Mouse (Mus musculus) adipocyte (in vitro differentiated cells): ENCODE measurements around the gene Ap5m1.
"Not testable (repeated sequence)": the region's sequence is repeated elsewhere in the genome, so short reads cannot be mapped to it uniquely, and the experiment has no call there.

ENCODE experiments used
- DNase-seq: peaks from one replicate; pipeline ENCODE4 v3.0.0-alpha.2; 2016; ENCODE audit warnings: low spot score

Ap5m1 gene

DNA sequence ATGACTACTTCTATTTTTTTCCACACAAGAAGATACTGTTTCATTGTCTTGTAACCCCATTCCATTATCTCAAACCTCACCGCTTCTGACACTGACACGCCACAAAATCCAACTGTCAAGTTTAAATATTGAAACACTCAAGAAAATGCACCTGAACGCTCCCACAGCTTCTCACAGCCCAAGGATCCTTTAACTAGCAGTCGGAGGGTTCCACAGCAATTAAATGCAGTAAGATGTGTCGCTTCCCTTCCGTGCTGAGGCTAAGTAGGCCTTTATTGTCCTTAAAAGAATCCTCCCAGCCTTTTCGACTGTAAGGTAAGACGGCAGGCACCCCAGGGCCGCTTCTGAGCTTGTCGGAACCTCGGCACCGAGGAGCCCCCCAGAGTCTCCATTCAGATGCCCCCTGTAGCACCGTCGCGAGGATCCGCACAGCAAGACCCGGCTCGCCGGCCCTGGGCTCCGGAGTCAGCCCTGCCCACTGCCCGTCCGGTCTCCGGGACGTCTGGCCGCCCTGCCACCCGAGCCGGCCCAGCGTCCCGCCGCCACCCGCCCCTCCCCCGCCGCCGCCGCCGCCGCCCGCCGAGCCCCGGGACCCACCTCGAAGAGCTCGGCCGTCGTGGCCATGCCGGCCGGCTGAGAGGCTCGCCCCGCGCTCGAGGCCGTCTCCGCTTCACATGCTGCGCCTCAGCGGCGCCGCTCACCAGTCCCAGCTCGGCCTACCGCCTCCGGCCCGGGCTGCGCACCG is at the start of gene Ap5m1:
Ap5m1 (plus strand) TSS at position 569 of the 745 bp plus-strand sequence.
- no peak for DNase-seq

DNA sequence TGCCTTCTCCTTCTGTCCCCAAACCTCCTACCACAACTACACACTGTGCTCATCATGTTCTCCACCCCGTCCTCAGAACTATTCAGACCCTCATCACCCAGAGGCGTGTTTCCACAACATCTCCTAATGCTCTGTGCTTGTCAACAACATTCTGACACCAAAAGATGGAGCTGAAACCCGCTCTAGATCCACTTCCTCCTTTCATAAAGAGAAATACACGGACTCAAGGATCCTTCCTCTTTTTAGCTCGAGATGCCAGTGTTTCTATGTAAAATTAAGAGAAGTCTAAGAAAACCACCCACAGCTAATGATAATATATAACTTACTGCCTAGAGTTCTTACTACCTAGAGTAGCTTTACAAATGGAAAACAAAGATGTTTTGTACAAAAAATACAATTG is 46.1 kb upstream of the Ap5m1 start:
- DNase-seq, result no peak

DNA sequence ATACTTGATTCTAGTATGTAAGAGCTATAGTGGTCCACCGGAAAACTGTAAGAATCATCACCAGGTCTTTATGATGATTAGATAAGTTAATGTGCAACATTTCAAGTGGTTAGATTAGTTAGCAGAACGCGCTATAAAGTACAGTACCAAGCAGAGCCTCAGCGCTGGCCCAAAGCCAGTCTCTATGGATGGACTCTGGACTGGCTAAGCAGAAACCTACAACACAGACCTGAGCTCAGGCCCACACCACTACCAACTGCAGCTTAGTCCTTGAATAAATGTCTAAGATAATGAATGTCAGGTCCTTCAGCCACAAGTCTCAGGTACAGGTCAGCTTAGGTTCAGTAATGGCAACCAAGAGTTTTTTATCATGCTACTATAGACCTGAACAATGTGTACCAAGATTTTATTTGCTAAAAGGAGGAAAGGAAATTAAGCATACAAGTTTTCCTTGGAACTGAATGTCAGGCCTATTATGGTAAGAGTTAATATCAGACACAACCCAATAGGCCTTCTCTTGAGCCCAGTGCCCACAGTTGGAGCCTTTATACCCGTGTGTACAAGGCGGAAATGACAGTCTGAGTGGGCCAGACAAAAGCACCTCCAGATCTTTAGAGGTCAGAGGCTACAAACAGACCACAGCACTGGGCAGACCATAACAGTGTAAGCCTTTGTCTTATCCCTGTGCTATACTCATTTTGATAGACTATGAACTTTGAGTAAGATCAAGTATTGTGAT is 38.7 kb upstream of the Ap5m1 start:
- no peak for DNase-seq

DNA sequence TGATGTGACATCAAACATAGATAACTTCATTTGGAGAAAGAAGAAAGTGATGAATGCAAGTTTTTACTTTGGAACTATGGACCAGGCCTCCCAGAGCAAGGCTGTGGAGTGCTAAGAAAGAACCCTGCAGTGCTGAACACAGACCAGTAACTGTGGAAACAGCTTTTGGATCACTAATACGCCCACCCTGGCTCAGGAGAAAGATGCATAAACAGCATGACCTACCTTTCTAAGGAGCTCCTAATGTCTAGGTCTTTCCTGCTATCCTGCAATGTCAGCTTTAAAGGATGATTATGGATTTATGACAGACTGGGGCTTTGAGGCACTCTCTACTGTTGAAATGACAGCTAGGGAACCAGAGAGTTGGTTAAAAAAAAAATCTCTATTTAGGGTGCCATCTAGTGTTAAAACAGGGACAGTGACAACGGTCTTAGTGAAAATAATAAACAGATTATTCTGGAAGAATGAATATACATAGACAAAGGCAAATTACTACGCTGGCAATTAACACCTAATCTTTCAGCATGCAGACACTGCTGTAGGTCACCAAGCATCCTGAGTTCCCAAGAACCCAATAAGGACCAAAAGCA is 38.0 kb upstream of the Ap5m1 start:
- peak; percentile 17 for DNase-seq

DNA sequence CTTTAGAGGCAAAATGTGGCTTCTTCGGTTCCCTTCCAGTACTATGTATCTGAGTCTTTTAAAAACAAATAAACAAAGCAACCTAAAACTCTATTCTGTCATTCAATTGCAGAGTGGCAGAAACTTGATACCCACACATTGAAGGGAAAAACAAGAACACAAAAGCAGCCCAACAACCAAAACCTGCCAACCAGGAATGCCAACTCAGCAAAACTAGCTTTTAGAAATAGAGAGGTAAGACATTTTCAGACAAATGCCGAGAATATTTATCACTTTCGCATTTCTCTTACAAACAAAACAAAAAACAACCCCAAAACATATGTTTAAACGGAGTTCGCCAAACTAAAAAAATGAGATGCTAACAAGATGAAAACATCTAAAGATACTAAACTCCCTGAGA is 36.9 kb upstream of the Ap5m1 start:
- no peak for DNase-seq

DNA sequence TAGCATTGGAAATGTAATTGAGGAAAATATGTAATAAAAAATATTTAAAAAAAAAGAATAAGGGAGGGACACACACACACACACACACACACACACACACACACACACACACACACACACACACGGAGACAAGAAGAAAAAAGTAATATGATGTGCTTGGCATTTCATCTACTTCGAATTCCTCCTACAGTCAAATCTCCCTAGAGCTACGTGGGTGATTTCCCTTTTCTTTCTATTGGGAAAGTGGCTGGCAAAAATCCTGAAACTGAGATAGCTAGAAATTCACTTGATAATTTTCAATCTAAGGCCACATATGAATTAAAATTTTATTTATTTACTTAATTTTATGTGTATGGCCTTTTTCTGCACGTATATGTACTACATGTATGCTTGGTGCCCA is 20.3 kb upstream of the Ap5m1 start:
- DNase-seq, result no peak

DNA sequence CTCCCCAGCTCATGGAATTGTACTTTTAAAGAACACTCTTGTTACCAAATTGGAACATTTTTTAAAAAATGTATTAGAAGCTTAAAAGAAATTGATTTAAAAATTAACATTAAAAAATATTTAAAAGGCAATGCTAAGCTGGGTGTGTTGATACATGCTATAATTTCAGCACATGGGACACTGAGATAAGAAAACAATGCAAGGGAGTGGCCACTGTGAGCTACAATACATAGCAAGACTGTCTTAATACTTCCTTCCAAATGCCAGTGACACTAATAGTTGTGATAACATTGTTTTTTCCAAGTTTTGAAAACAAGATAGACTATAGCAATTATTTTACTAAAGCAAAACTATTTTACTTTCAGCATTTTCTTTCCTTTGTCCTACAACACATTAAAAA is 16.4 kb upstream of the Ap5m1 start:
- no peak for DNase-seq

DNA sequence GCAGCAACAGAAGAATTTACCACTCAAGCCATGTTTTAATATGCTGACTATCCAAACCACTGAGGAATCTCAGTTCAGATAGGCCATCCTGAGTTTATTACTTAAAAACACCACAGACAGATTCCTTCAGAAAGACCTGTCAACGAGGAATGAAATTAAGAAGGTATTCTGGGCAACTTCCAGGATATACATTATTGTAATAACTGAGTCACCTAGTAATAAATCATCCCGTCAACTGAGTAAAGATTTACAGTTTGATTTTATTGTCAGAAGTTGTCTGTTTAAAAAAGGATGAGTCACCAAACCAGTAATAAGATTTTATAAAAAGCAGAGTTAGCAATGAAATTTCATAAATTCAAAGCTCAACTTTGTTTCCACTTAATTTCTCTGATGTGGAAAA is 2.1 kb upstream of the Ap5m1 start:
- DNase-seq, result no peak

DNA sequence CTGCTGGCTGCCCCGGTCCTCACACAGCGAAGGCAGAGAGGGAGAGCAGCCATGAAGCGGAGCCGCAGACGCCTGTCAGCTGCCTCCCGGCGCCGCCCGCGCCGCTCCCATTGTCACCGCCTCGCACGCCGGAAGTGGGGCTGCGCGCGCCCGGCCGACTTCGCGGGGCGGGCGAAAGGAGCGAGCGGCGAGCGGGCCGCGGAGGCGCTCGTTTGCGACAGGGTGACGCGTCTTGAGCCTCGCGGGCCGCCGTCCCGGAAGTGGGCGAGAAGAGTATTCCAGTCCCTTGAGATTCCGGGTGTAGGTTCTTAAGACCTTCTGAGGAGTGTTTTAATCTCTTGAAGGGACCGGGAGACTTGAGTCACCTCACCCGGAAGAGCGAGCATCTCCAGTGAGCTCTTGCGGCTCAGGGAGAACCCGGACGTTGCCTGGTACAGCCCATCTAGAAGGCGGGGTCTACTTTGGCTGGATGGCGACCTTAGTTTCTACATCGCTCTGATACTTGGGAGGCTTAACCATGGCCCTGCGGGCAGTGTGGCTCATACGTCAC is 452 bp downstream of the Ap5m1 start, which contains the start of gene Exoc5:
Exoc5 (minus strand) TSS at position 380 of the 550 bp plus-strand sequence.
- peak; percentile 93 for DNase-seq

DNA sequence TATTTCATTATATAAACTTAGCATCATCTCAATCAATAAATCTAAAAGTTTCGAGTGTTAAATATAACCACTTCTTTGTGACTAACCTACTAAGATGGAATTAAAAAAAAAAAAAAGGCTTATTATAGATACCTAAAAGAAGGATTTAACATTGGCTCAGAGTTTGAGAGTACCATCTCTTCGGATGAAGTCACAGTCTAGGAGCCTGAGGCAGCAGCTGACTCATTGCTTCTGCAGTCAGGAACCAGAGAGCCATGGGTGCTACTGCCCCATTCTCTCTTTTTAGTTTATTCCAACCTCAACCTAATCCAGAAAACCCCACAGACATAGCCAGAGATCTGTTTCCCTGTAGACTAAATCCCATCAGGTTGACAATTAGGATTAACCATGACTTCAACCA is 6.9 kb downstream of the Ap5m1 start:
- no peak for DNase-seq

DNA sequence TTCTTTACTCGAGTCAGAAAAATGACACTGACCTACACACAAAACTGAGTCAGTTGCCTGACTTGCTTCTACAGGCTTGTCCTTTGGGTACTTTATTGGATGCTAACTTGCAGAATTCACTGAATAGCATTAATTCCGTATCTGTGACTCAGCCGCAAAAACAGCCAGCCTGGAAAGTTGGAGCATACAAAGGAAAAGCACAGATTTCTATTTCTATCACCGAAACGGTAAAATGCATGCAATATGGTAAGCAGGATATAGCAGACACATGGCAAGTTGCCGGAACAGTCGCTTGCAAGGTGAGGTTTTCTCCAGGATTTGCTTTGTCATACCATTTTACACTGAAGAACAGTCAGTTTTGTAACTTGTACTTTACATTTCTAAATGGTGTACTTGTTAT is 8.0 kb downstream of the Ap5m1 start:
- no peak for DNase-seq

DNA sequence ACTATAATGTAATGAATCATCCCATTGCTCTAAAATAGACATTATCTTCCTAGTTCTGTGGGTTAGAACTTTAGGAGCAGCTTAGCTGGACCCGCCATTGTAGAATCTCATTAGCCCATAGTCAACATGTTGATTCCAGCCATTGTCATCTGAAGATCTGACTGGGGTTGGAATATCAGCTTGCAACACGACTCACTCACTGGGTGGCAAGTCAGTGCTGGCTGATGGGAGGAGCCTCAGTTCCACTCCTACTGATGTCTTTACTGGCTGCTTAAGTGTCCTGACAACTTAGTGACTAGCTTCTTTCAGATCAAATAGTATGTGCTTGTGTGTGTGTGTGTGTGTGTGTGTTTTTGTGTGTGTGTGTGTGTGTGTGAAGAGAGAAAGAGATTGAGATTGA is 8.5 kb downstream of the Ap5m1 start:
- DNase-seq, result peak; percentile 28

DNA sequence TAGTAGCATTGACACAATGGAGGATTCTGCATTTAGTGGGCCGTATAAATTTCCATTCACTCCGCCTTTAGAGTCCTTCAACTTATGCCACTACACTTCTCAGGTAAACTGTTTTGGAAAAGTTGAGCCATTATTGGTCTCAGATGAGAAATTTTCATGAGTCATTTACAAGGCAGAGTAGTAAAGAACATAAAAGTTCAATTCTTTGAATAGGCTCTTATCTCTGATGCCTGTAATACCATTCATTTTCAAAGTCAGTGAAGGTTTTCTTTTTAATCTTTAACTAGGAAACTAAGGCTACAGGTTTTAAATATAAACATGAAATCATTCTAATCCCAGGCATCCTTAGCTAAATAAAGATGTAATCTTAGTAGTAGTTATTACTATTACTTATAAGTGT is 12.9 kb downstream of the Ap5m1 start:
- DNase-seq, result no peak

DNA sequence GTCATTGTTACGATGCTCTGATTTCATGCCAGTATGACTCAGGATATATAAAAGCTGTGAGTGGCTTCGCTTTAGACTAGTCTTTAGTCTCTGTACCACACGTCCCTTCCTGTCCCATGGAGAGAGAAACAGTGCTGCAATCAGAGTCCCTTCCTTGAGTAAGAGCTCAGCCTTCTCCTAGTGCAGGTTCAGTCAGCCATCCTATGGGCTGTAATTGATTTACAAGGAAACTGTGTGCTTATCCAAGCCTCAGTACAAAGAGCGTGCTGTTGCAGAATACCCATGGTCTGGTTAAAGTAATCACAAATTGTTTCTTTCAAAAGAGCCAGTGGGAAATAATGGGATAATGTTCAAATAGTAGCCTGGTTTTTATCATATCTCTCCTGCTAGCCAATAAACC is 20.6 kb downstream of the Ap5m1 start:
- no peak for DNase-seq

DNA sequence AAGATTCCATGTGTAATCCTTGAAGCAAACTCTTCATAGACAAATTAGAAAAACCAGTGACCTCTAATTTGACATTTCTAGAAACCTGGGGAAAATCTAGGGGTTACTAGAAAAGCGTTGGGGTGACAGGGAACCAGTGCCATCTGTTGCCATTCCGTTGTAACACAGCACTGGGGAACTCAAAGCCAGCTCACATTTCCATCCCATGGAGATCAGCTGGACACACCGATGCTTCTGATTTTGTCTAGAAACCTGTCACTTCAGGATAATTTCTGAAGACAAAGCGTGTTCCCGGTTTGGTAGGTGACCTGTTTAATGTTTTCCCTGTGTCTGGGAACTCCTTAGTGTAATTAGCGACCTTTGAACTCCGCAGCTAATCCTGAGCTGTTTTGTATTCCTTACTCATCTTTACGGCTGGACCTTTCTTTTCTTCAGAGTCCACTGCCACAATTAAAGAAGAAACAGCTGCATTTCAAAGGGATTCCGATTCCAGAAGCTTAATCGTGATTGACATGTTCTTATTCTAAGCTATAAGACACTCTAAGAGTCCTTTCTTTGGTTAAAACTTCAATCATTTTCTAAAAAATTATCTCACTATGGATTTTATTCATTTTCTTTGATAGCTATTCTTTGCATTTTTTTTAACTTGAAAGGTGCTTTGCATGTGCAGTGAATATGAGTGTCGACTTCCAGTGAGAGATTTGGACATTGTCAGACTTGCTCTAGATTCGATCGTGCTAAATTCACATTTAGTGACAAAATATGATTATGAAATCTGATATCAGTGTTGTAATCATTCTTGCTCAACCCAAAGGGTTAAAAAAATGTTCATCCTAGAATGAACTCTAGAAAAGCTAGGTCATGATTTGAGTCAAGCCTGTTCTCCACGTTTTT is 22.5 kb downstream of the Ap5m1 start:
- no peak for DNase-seq

DNA sequence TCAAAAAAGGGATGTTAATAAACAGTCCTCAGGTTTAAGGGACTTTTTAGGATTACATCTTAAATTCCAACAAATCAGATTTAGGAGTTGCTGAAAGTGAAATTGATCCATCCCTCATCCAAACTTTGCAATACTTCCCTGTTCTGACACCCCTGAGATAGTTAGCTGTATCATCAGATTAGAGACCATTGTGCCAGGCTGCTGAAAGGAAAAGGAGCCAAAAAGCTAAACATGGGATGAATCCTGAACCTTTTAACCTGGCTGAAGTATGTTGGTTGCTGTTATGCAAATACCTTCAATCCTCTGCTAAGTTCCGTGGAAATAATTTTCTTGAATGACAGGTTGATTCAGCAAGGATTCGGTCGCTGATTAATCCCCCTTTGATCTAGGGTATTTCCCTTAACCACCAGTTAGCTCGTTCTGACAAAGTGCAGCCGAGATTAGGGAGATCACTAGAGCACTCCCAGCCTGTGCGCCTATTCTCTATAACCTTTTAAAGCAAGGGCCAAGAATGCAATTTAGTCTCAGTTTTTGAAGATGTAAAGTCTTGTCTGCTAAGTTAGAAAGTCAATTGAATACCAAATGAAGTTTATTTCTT is 23.7 kb downstream of the Ap5m1 start:
- no peak for DNase-seq

DNA sequence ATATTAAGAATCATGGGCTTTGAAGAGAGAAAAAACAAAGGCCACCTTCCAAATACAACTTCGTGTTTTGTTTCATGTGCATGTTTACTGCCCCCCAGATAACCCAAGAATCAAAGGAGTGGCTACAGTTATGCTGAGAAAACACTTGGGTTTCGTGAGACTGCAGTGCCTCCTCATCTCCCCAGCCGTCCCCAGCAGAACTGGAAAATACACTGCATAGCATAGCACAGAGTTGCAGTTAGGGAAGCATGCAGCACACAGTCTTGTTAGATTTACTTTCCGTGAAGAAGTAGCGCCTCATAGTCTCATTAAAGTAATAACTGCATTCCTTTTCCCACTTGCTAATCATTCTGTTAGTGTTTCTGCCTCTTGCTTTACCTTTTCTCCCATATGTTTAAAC is 24.2 kb downstream of the Ap5m1 start:
- DNase-seq, result no peak

DNA sequence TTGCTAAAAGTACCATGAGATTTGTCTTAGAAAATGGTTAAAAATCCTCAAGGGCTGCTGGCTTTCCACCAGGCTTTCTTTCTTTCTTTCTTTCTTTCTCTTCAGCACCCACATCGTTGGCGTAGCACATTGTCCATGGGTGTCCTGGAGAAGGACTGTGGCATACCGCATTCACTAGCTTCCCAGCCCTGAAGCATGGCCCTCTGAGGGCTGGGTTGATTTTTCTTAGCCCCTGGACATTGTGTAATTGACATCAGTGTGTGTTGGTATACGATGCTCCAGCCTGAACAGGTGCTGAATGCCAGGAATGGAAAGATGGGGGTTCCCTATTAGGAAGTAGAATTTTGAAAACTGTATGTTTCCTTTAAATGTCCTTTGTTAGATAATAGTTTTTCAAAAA is 25.4 kb downstream of the Ap5m1 start:
- no peak for DNase-seq

DNA sequence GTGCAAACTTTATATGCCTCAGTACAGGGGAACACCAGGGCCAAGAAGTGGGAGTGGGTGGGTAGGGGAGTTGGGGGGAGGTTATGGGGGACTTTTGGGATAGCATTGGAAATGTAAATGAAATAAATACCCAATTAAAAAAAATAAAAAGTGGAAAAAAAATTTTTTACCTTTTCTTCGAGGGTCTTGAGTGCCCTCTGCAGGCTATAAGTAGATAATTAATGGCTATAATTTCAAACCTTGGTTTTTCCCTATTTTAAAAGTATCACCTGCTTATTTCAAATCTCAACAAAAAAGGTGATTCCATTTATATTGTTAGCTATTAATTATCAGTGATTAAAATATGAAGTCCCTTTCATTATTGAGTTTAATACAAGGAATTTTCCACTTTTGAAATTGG is 25.9 kb downstream of the Ap5m1 start:
- DNase-seq, result not testable (repeated sequence)

DNA sequence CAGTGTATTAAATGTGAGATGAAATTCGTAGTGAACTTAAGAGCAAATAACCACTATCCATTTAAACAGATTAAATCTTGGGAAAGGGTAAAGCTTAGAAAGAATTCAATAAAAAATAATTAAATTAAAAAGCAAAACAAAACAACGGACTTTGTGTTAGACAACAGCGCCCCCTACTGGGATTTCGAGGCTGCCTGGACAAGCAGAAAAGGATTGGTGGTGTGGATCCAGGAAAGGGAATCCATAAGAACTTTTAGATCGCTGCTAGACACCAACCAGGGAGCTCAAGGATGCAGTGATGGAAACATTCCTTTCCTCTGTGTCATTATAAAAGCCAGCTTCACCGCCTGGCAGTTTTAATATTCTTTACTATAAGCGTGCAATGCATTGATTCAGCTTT is 52.5 kb downstream of the Ap5m1 start:
- peak; percentile 73 for DNase-seq

DNA sequence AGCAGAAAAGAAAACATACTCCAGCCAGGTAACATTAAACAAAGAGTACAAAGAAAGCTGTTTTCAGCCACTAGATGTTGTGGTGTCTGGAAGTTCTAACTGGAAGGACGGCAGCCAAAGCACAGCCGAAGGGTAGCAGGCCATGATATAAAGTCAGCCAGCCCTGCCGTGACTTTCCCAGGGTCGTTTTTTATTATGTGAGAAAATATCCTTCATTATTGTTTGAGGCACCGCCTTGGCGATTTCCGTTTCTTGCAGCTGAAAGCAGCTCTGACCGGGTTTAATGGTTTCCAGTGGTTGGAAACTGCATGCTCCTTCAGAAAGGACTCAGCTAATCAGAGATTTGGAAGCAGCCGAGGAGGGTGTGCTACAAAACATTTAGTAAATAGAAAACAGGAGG is 55.8 kb downstream of the Ap5m1 start:
- no peak for DNase-seq
